Mouse (Mus musculus) thymus, postnatal 4 days (tissue): ENCODE measurements around the gene 4930404N11Rik.

Source experiments
- DNase-seq: peaks from one replicate; pipeline ENCODE4 v3.0.0; 2021

4930404N11Rik gene

GRCm38 (mm10) chr10:81378553-81379182 lies 13.1 kb upstream of the 4930404N11Rik start:
- DNase-seq, result peak; percentile 100

GRCm38 (mm10) chr10:81377793-81378552 lies 12.4 kb upstream of the 4930404N11Rik start, which contains the start of gene Fzr1:
Fzr1 (minus strand) TSS chr10:81378516.
- no peak for DNase-seq

- no peak for DNase-seq
Observed at GRCm38 (mm10) chr10:81377362-81377664, 11.7 kb upstream of the 4930404N11Rik start.

- peak; percentile 57 for DNase-seq
Observed at GRCm38 (mm10) chr10:81376561-81377361, 11.1 kb upstream of the 4930404N11Rik start.

- no peak for DNase-seq
Observed at GRCm38 (mm10) chr10:81375322-81375721, 9.7 kb upstream of the 4930404N11Rik start.

GRCm38 (mm10) chr10:81367207-81367495 lies 1.5 kb upstream of the 4930404N11Rik start:
- no peak for DNase-seq

- no peak for DNase-seq
Observed at GRCm38 (mm10) chr10:81366477-81367206, 1.0 kb upstream of the 4930404N11Rik start.

GRCm38 (mm10) chr10:81365073-81365472 lies 543 bp downstream of the 4930404N11Rik start:
- no peak for DNase-seq

GRCm38 (mm10) chr10:81364666-81365065 lies 950 bp downstream of the 4930404N11Rik start:
- no peak for DNase-seq

GRCm38 (mm10) chr10:81363436-81364346 lies 1.9 kb downstream of the 4930404N11Rik start:
- DNase-seq, result no peak

- no peak for DNase-seq
Observed at GRCm38 (mm10) chr10:81362336-81362949, 3.2 kb downstream of the 4930404N11Rik start.

- no peak for DNase-seq
Observed at GRCm38 (mm10) chr10:81360721-81361120, 4.9 kb downstream of the 4930404N11Rik start.

GRCm38 (mm10) chr10:81358841-81359240 lies 6.8 kb downstream of the 4930404N11Rik start:
- no peak for DNase-seq

- no peak for DNase-seq
Observed at GRCm38 (mm10) chr10:81358209-81358608, 7.4 kb downstream of the 4930404N11Rik start.

GRCm38 (mm10) chr10:81356991-81357844 lies 8.4 kb downstream of the 4930404N11Rik start, which contains the start of gene Mfsd12:
Mfsd12 (plus strand) TSS chr10:81357491.
- DNase-seq, result peak; percentile 94

GRCm38 (mm10) chr10:81356352-81356990 lies 9.1 kb downstream of the 4930404N11Rik start:
- no peak for DNase-seq

- no peak for DNase-seq
Observed at GRCm38 (mm10) chr10:81355533-81355932, 10.1 kb downstream of the 4930404N11Rik start.

GRCm38 (mm10) chr10:81354738-81355477 lies 10.7 kb downstream of the 4930404N11Rik start:
- DNase-seq, result no peak

- DNase-seq, result peak; percentile 81
Observed at GRCm38 (mm10) chr10:81351678-81352291, 13.8 kb downstream of the 4930404N11Rik start.
